Mouse (Mus musculus): ENCODE results near the gene Lce1e. TPM values are rescaled to one million over a fixed set of nuclear protein-coding genes. Genes with fewer than 3 reads are reported as not detected.

Lce1e gene
- not detected for total RNA-seq (2023)

GRCm38 (mm10) chr3:92708974-92709373 lies at the start of gene Lce1e:
TSS of gene Lce1e (minus strand) at chr3:92709074.

GRCm38 (mm10) chr3:92752238-92752637 lies 43.4 kb upstream of the Lce1e start, which contains the start of gene Lce1g:
TSS of gene Lce1g (minus strand) at chr3:92752338.

GRCm38 (mm10) chr3:92738996-92739395 lies 30.1 kb upstream of the Lce1e start, which contains the start of gene Gm38119:
TSS of gene Gm38119 (minus strand) at chr3:92739096.

GRCm38 (mm10) chr3:92720250-92720649 lies 11.4 kb upstream of the Lce1e start, which contains the start of gene Lce1f:
TSS of gene Lce1f (minus strand) at chr3:92720350.

GRCm38 (mm10) chr3:92687110-92687509 lies 21.8 kb downstream of the Lce1e start, which contains the start of gene Lce1d:
TSS of gene Lce1d (minus strand) at chr3:92687210.

GRCm38 (mm10) chr3:92678947-92679346 lies 29.9 kb downstream of the Lce1e start, which contains the start of gene Lce1c:
TSS of gene Lce1c (plus strand) at chr3:92679247.

GRCm38 (mm10) chr3:92670215-92670614 lies 38.7 kb downstream of the Lce1e start, which contains the start of gene Lce1a2:
TSS of gene Lce1a2 (minus strand) at chr3:92670315.

Other genes with a start within 250 kb of the Lce1e start
- gene Sprr1a, start 223.2 kb downstream of the Lce1e start, total RNA-seq (2023) = not detected
- not detected for gene Sprr4, start 208.6 kb downstream of the Lce1e start, total RNA-seq (2023)
- gene 2310046K23Rik, start 174.6 kb downstream of the Lce1e start, total RNA-seq (2023) = not detected
- not detected for gene Ivl, start 135.3 kb downstream of the Lce1e start, total RNA-seq (2023)
- not detected for gene Smcp, start 120.1 kb downstream of the Lce1e start, total RNA-seq (2023)
- gene 2210017I01Rik, start 101.6 kb downstream of the Lce1e start, total RNA-seq (2023) = not detected
- gene Lce6a, start 87.4 kb downstream of the Lce1e start, total RNA-seq (2023) = not detected
- not detected for gene Lce1a1, start 60.8 kb downstream of the Lce1e start, total RNA-seq (2023)
- not detected for gene Lce1b, start 52.1 kb downstream of the Lce1e start, total RNA-seq (2023)
- gene Lce1a2, start 38.8 kb downstream of the Lce1e start, total RNA-seq (2023) = not detected
- gene Lce1c, start 29.8 kb downstream of the Lce1e start, total RNA-seq (2023) = not detected
- gene Lce1d, start 21.9 kb downstream of the Lce1e start, total RNA-seq (2023) = not detected
- gene Lce1f, start 11.3 kb upstream of the Lce1e start, total RNA-seq (2023) = not detected
- gene Gm38119, start 30.0 kb upstream of the Lce1e start, total RNA-seq (2023) = not detected
- not detected for gene Lce1g, start 43.3 kb upstream of the Lce1e start, total RNA-seq (2023)
- not detected for gene Lce1h, start 56.0 kb upstream of the Lce1e start, total RNA-seq (2023)
- gene Lce1i, start 69.8 kb upstream of the Lce1e start, total RNA-seq (2023) = not detected
- not detected for gene Lce1j, start 81.4 kb upstream of the Lce1e start, total RNA-seq (2023)
- not detected for gene Lce1k, start 98.8 kb upstream of the Lce1e start, total RNA-seq (2023)
- not detected for gene Kprp, start 118.2 kb upstream of the Lce1e start, total RNA-seq (2023)
- not detected for gene Lce1l, start 142.2 kb upstream of the Lce1e start, total RNA-seq (2023)
- not detected for gene 2310050C09Rik, start 161.1 kb upstream of the Lce1e start, total RNA-seq (2023)
- not detected for gene Lce3a, start 217.2 kb upstream of the Lce1e start, total RNA-seq (2023)
- not detected for gene Lce3b, start 223.9 kb upstream of the Lce1e start, total RNA-seq (2023)
- not detected for gene Lce3c, start 235.4 kb upstream of the Lce1e start, total RNA-seq (2023)
- gene Lce3d, start 248.3 kb upstream of the Lce1e start, total RNA-seq (2023) = not detected